Mouse (Mus musculus) olfactory bulb, adult 2 months (tissue): ENCODE measurements around the gene Arhgdia.

Source experiments
- CTCF ChIP-seq: fragments of 200-500 bp; IDR thresholded peaks from 2 replicates; pipeline ENCODE4 v1.5.1; 2012; ENCODE audit warnings: low read depth, mild to moderate bottlenecking, low read length, moderate library complexity; ENCODE audit not compliant: insufficient read depth
- POLR2A ChIP-seq: fragments of 200-500 bp; IDR thresholded peaks from 2 replicates; pipeline ENCODE4 v1.6.1; 2012; ENCODE audit warnings: mild to moderate bottlenecking, low read depth, low read length, moderate library complexity; ENCODE audit not compliant: insufficient read depth

- TF ChIP-seq CTCF (no peak), POLR2A (no peak)
These were observed 25.3 kb upstream of the Arhgdia start for GRCm38 (mm10) chr11:120606764-120607163.
